Mouse (Mus musculus) v-Abl transformed pro-B cells (cell line): ENCODE results near the gene Znhit3.
"Not testable (repeated sequence)": the region's sequence is repeated elsewhere in the genome, so short reads cannot be mapped to it uniquely, and the experiment has no call there.

Source experiments
- in situ Hi-C, 2 experiments: fragments of 400-800 bp; cut with MboI; formaldehyde crosslinking; loops; one replicate each; pipeline ENCODE4 v1.15.1; 2025; ENCODE audit not compliant: unreplicated experiment in 2 of 2

Znhit3 gene

DNA sequence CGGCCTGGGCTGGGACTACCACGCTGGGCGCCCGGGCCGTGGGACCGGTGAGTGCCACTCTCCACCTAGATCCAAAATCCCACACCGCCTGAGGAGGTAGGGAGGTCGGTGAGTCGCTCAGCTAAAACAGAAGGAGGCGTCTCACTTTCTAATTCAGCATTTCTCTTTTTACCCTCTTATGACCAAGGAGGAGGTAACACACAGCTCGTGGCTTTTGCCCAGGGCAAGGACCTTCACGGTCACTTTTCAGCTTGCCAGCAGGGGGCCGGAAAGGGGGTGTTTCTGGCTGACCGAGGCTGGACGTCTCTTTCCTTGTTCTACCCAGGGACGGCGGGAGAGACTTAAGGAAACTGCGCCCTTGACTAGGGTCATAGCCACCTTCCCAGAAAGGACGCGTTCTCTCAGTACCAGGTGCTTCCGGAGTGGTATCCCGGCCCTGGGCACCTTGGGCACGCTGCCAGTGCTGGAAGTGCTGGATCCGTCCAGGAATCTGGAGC is 35.7 kb downstream of the Znhit3 start:
- in situ Hi-C loops, result loop anchor here in 1 of 2 experiments (5.0 kb wide), 1 partner anchor 37 kb away; the partner anchor contains the start of gene Znhit3

DNA sequence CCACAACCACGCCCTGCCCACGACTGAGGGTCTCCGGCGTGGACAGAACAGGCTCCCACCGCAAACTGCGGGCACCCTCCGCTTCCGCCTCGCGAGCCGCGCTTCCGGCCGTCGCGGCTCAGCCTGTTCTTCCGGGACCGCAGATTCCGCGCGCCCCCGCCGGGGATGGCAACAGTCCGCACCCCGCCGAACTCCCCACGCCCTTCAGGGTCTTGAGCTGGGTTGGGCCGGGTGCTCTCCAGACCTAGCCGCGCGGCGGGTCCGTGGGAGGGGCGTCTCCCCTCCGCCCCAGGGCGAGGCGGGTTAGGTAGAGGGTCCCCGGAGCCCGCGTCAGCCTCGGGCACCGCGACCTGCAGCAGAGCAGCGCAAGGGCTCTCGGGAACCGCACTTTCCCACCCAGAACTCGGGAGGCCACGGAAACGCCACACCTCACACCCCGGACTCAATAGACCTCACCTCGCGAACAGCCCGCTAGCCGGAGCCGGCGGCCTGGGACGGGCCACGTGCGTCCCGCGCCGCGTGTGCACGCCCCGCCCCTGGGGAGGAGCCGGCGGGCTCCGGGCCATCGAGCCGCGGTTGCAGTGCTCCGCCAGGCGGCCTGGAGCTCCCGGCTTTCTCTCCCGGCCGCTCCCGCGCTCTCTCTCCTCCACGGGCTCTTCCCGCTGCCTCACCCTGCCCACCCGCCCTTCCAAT is 36.2 kb downstream of the Znhit3 start, which contains the start of the genes Myo19 and Pigw:
TSS of gene Myo19 (plus strand) at position 377 of the 693 bp plus-strand sequence.
TSS of gene Pigw (minus strand) at position 514 of the 693 bp plus-strand sequence.
- in situ Hi-C loops, result loop anchor here in 1 of 2 experiments (5.0 kb wide), 1 partner anchor 37 kb away; the partner anchor contains the start of gene Znhit3

DNA sequence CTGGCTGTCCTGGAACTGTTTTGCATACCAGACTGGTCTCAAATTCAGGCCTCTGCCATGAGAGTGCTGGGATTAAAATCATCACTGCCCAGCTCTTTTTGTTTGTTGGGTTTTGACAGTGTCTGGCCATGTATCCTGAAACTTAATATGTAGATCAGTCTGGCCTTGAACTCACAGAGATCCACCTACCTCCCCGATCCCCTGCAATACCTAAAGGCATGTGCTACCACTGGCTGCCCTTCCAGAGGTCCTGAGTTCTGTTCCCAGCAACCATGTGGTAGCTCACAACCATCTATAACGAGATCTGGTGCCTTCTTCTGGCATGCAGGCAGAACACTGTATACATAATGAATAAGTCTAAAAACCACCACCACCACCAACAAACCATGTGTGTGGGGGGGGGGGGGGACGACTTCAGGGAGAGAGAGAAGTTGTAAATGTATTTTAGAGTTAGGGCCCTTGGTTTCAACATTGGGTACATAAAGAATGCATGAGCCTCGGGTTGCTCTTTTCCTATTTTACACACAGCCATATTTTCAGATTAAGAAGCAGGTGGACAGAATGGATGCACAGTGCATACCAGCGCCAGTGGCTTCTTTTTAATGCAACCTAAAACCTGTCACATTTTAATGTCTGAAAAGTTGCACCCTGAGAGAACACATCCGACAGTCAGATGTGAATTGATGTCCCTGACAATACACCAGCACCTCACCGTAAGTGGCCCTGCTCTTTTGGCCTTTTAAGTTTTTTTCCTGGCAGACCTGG is 37.0 kb downstream of the Znhit3 start:
- in situ Hi-C loops, result no loop called here

DNA sequence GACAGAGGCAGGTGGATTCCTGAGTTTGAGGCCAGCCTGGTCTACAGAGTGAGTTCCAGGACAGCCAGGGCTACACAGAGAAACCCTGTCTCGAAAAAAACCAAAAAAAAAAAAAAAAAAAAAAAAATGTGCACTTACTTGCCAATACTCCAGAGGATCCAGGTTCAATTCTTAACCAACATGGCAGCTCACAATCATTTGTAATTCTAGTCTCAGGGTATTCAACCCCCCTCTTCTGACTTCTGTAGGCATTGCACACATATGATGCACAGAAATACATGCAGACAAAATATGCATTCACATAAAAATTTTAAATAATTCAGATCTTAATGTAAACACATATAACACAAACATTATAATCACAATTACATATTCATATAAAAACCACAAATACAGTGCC is 40.1 kb downstream of the Znhit3 start:
- in situ Hi-C loops, result not testable (repeated sequence)

DNA sequence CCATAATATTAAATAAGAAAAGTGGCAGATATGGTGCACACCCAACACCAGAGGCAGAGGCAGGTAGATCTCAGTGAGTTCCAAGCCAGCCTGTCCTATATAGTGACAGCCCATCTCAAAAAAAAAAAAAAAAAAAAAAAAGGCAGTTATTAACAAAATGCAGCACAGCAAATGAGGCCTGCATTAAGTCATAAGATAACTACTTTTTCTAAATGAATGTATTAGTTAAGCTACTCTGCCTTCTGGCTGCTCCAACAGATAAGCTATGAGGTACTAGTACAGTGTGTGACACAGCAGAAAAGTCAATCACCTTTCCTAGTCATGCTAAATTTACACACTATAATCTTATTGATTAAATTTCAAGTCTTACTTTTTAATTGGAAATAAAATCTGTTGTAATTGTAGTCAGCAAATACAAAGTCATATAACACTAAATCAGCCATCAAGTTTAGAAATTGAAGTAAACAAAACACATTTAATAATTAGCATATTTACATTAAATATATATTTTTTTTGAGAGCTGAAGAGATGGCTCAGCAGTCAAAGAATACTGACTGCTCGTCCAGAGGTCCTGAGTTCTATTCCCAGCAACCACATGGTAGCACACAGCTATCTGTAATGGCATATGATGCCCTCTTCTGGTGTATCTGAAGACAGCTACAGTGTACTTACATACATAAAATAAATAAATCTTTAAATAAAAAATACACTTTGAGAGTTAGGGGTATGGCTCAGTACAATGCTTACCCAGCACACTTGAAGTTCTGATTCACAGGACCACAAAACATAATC is 42.9 kb downstream of the Znhit3 start:
- in situ Hi-C loops, result no loop called here

DNA sequence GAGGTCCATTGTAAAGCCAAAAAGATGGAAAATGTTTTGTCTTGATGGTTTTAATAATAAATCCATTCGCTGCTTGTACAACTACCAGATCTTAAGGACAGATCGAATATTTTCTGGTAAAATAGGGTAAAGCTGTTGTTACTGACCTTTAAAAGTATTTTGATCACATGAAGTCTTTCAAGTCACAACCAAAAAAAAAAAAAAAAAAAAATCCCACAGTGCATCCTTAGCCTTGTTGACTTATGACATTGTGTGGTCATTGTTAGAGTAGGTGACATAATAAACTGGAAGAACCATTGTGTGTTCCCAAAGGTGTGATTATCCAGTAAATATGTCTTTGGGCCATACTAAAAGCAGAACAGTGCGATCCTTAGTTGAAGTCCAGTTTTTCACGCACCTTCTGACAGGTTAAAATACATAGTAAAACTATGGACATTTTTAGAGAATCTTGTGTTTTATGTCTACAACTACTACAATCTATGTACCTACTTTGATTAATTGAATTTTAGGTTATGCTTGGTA is 44.6 kb downstream of the Znhit3 start:
- in situ Hi-C loops, result no loop called here

DNA sequence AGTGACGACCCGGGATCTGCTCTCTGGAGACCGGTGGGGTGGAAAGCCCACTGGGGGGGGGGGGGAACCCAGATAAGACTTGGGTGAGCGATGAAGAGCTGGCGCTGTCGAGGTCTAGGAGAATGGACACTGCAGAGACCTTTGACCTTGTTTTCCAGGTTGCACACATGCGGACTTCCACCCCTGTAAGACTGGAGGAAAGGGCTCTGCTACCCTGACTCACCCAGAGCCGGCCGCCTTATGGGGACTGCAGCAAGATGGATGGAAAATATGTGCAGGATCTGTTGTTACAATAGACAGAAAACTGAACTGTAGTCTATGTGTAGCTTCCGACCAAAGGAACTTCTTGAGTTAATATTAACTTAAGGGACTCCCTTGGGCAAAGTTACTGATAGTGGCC is 45.1 kb downstream of the Znhit3 start:
- in situ Hi-C loops, result no loop called here

DNA sequence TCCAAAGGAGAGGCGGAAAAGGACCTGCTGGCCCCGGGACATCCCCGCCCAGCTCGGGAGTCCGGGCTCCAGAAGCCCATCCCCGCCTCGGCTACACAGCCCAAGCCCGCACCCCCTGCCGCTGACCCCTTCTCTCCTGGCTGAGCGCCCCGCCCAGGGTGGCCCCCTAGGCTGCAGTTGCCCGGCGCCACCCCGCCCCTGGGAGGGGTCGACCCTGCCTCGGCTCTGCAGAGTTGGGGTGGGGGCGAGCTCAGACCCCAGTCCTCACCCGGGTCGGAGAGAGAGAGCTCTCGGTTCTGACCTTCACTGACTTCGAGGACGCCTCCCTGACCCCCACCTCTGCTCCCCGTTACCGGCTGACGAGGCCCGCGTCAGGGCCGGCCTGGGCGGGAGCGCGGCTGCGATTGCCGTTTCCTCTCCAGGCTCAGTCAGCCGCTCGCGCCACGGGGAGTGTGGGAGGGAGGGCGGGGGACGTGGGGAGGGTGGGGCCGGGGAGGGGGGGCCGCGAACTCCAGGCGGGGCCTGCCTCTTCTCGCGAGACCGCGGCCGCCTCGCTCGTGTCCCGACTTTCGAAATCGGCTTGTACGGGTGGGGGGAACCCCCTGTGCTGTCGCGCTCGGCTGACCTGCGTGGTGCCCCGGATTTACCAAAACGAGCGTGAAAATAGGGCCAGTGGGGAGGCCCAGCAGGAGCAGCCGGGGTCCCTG is 45.7 kb downstream of the Znhit3 start, which contains the start of gene Ggnbp2:
TSS of gene Ggnbp2 (minus strand) at position 481 of the 707 bp plus-strand sequence.
- in situ Hi-C loops, result no loop called here

DNA sequence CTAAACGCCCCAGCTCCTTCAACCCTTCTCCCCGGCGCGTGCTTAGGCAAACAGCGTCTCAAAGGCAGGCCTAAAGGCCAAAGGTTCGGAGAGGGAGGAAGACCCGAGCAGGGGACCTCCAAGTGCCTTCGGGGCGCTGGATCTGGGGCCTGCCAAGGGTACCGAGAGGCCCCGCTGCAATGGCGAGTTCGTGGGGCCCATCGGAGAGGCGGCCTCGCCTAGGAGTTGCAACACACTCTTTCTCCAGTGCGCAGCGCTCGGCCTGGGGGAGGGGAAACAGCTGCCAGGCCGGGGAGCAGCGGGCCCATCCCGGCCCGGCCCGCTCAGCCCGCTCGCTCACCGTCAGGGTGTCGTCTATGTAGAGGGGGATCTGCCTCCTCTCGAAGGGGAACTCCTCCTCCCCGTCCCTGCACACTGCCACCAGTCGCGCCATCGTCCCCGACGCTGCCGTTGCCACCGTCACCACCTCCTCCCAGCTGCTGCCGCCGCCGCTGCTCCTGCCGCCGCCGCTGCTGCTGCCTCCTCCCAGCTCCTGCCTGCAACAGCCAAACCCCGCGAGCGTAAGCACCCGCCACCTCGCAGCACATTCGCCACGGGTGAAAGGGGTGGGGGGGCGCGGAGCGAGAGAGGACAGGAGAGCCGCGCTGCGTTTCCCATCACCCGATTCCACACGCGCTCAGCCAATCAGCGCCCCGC is 46.5 kb downstream of the Znhit3 start:
- in situ Hi-C loops, result loop anchor here (5.0 kb wide), 2 partner anchors 37 to 42 kb away; partner anchors contain the start of gene Dhrs11 (in 1 of the 2)

DNA sequence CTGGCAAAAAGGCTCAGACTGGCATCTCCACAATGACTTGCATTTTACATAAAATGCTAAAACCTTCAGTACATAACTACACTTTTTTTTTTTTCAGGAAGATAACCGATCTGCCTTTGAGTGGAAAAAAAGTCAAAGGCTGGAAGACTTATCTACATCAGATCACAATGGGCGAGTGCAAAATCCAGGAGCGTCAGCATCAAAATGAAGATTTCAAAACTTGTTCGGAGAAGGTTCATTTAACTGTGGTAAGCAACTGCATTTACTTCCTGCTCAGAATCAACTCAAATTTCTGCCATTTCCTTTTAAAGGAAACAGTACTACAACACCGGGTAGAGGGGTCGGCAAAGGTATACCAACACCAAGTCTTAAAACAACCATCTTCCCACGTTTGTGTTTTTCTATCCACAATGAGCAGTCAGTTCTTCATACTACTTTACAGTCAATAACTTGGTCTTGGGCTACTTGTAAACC is 47.3 kb downstream of the Znhit3 start:
- in situ Hi-C loops, result loop anchor here (5.0 kb wide), 2 partner anchors 37 to 42 kb away; partner anchors contain the start of gene Dhrs11 (in 1 of the 2)

DNA sequence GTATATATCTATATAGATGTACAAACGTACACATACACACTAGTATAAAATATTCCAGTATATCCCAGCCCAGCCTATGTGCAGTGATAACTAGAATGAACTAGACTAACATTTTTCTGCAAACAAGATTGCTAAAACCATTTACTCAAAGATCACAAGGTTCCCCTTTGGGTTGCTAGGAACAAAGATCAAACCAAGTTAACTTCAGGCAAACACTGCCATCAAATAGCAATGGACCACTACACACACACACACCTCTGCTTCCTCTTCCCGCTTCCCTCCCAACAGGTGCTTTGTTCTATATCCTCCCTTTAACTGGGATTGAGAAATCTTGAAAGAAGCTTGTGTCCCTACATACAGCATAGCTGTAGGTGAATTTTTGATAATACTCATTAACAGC is 48.6 kb downstream of the Znhit3 start:
- in situ Hi-C loops, result loop anchor here (5.0 kb wide), 2 partner anchors 35 to 40 kb away; partner anchors contain the start of gene Dhrs11 (in 1 of the 2)

DNA sequence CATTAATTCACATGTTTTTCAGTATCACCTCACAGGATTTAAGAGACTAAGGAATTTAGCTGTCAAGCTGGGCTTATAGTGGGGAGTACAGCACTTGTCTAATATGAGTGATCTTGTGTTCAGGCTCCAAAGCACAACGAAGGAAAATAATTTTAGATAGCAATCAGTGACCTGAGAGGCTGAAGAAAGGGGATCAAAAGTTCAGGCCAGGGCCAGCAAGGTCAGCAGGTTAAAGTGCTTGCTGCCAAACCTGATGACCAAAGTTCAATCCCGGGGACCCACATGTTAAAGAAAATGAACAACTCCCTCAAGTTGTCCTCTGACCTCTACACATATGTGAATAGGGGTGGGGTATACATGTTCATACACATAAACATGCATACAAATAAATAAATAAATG is 50.9 kb downstream of the Znhit3 start:
- in situ Hi-C loops, result loop anchor here (5.0 kb wide), 2 partner anchors 33 to 38 kb away; partner anchors contain the start of gene Dhrs11 (in 1 of the 2)
